Mouse (Mus musculus): ENCODE measurements around the gene RPS10-NUDT3. TPM values are rescaled to one million over a fixed set of nuclear protein-coding genes. Genes with fewer than 3 reads are reported as not detected.

RPS10-NUDT3 gene
- total RNA-seq (2023; ENCODE audit: inconsistent age): not detected in 4 replicates

GRCm38 (mm10) chr17:27634871-27635574, at the start of gene RPS10-NUDT3:
Gene RPS10-NUDT3, minus strand, starts transcription at chr17:27635222.

GRCm38 (mm10) chr17:27655089-27656010, 20.3 kb upstream of the RPS10-NUDT3 start, which contains the start of gene Pacsin1:
Gene Pacsin1, plus strand, starts transcription at chr17:27655509.

GRCm38 (mm10) chr17:27636132-27637020, 1.4 kb upstream of the RPS10-NUDT3 start, which contains the start of gene Rps10:
Gene Rps10, minus strand, starts transcription at chr17:27636669.

DNA sequence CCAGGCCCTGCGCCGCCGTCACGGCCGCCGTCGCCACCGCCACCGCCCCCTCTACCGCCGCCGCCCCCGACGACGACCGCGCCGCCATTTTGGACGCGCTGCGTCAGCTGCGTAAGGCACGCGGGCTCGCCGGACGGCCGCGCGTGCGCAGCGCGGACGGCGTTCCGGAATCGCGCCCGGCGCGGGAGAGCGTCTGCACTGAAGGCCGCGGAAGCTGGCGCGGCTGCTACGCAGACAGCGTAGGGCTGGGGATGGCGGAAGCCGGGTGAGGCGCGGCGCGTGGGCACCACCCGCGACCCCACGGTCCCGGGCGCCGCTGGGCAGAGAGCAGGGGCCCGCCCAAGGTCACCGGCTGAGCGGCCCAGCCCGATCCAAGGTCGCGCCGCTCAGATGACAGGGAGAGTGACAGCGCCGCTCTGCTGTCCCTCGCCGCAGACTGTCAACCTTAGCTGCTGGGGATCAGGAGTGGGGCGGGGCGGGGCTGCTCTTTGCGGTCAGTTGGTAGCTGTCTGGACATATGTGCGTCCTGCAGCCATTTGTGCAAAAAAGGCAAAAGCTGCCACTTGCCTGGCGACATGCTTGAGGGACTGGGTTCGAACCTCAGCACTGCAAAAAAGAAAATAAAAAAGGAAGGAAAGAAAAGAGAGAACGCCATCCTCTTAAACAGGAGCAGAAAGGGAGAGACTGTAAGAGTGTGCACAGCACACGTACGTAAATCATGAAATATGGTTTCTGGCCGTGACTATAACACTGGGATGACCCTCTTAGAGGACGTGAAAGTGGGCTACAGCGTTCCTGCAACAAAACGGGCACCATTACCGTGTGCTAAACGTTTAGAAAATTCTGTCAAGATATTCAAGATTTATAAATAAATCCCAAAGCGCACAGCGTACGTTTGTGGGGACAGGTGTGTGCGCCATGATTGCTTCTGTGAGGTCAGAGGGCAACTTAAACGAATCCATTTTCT, 11.4 kb downstream of the RPS10-NUDT3 start, which contains the start of gene Nudt3:
Gene Nudt3, minus strand, starts transcription at position 136 of the 967 bp plus-strand sequence.

DNA sequence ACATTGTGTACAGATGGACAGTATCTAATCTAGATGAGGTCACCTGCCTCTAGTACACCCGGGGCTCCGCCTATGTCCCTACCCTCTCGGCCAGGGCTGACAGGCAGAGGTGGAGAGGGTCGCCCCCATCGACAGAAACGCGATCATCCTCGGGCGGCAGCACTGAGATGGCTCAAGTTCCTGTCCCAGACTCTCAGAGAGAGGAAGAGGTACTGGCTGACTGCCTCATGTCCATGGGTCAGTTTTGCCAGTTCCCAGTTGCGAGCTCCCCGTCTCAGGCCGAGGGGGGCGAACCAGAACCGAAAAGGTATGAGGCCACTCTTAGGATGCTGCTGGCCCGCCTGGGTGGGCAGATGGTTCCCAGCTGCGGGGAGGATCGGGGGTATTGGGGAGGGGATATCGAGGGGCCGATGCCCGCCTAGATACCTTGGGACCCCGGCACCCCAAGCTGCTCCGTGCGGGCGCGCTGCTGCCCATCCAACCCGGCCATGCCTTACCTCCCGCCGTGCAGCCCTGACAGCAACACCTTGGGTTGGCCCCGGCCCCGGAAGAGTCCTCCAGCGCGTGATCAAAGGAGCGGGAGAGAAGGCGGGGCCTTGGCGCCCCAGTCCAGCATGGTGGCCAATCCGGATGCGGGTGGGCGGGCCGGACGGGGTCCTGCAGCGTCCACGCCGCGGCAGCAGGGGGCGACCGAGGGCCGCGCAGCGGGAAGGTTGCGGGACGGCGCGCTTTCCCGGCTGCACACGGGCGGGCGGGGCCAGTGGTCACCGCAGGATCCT, 69.7 kb downstream of the RPS10-NUDT3 start, which contains the start of gene AI413582:
Gene AI413582, minus strand, starts transcription at position 594 of the 779 bp plus-strand sequence.

GRCm38 (mm10) chr17:27556315-27557011, 78.6 kb downstream of the RPS10-NUDT3 start, which contains the start of gene Hmga1:
Gene Hmga1, plus strand, starts transcription at chr17:27556497.

Other genes with a start within 250 kb of the RPS10-NUDT3 start
- not detected in 4 replicates for gene Grm4, start 113.8 kb downstream of the RPS10-NUDT3 start, total RNA-seq (2023; ENCODE audit: inconsistent age)
- 64.7 to 73.8 TPM (median 66.6 TPM) in 4 replicates for gene Hmga1, start 78.7 kb downstream of the RPS10-NUDT3 start, total RNA-seq (2023; ENCODE audit: inconsistent age)
- 39.6 to 49.8 TPM (median 41.4 TPM) in 4 replicates for gene AI413582, start 69.5 kb downstream of the RPS10-NUDT3 start, total RNA-seq (2023; ENCODE audit: inconsistent age)
- 96.9 to 111 TPM (median 107 TPM) in 4 replicates for gene Nudt3, start 11.7 kb downstream of the RPS10-NUDT3 start, total RNA-seq (2023; ENCODE audit: inconsistent age)
- 1,996 to 2,109 TPM (median 2,092 TPM) in 4 replicates for gene Rps10, start 1.4 kb upstream of the RPS10-NUDT3 start, total RNA-seq (2023; ENCODE audit: inconsistent age)
- 16.4 to 22.3 TPM (median 18.0 TPM) in 4 replicates for gene Pacsin1, start 20.3 kb upstream of the RPS10-NUDT3 start, total RNA-seq (2023; ENCODE audit: inconsistent age)
- gene Spdef, start 93.7 kb upstream of the RPS10-NUDT3 start, total RNA-seq (2023; ENCODE audit: inconsistent age): 0.48 to 0.87 TPM (median 0.61 TPM) in 4 replicates
- 69.5 to 77.5 TPM (median 73.2 TPM) in 4 replicates for gene D17Wsu92e, start 185.4 kb upstream of the RPS10-NUDT3 start, total RNA-seq (2023; ENCODE audit: inconsistent age)
- gene Snrpc, start 202.9 kb upstream of the RPS10-NUDT3 start, total RNA-seq (2023; ENCODE audit: inconsistent age): 71.4 to 77.3 TPM (median 75.4 TPM) in 4 replicates
- gene Uhrf1bp1, start 221.2 kb upstream of the RPS10-NUDT3 start, total RNA-seq (2023; ENCODE audit: inconsistent age): 4.0 to 7.3 TPM (median 7.0 TPM) in 4 replicates